Mouse (Mus musculus) ES-Bruce4 (cell line): ENCODE data around the gene Sergef. TPM values are rescaled to one million over a fixed set of nuclear protein-coding genes. Genes with fewer than 3 reads are reported as not detected.

Experiments used
- H3K27ac ChIP-seq: 2 replicates; pipeline ENCODE4 v1.5.1; 2012; ENCODE audit warnings: low read length, inconsistent platforms; ENCODE audit not compliant: insufficient read depth
- H3K27me3 ChIP-seq: 2 replicates; pipeline ENCODE4 v1.6.1; 2012; ENCODE audit warnings: mild to moderate bottlenecking, low read length, inconsistent platforms; ENCODE audit not compliant: control insufficient read depth, poor library complexity, insufficient read depth, severe bottlenecking
- H3K36me3 ChIP-seq: 2 replicates; pipeline ENCODE4 v1.6.1; 2012; ENCODE audit warnings: inconsistent platforms, mild to moderate bottlenecking, low read length, moderate library complexity; ENCODE audit not compliant: control insufficient read depth, poor library complexity, insufficient read depth, severe bottlenecking
- H3K4me1 ChIP-seq: one replicate; pipeline ENCODE4 v1.8.1; 2011; ENCODE audit warnings: low read length; ENCODE audit not compliant: control insufficient read depth, insufficient read depth
- H3K4me3 ChIP-seq: 2 replicates; pipeline ENCODE4 v1.5.1; 2011; ENCODE audit warnings: low read depth, mild to moderate bottlenecking, low read length
- H3K9ac ChIP-seq: 2 replicates; pipeline ENCODE4 v1.6.1; 2012; ENCODE audit warnings: low read depth, mild to moderate bottlenecking, inconsistent platforms; ENCODE audit not compliant: poor library complexity, severe bottlenecking
- H3K9me3 ChIP-seq: replicated peaks from 2 replicates; pipeline ENCODE4 v1.6.1; 2012; ENCODE audit warnings: mild to moderate bottlenecking, low read length, inconsistent platforms; ENCODE audit not compliant: control insufficient read depth, poor library complexity, insufficient read depth, severe bottlenecking
- CTCF ChIP-seq: IDR thresholded peaks from one replicate; pipeline ENCODE4 v1.8.1; 2011; ENCODE audit warnings: low read depth, low read length
- EP300 ChIP-seq: IDR thresholded peaks from 2 replicates; pipeline ENCODE4 v1.6.1; 2011; ENCODE audit warnings: low read depth, low read length; ENCODE audit not compliant: insufficient read depth
- POLR2A ChIP-seq: IDR thresholded peaks from one replicate; pipeline ENCODE4 v1.8.1; 2011; ENCODE audit warnings: low read length; ENCODE audit not compliant: insufficient read depth
- polyA plus RNA-seq: library from polyadenylated mRNA; stranded (reverse); fragments of >200 nt; gene quantifications from 2 replicates; pipeline ENCODE4 v1.2.4, GENCODE M21; 2011; ENCODE audit warnings: low read depth; ENCODE audit not compliant: missing spikeins, insufficient read depth, insufficient read length

Sergef gene
- polyA plus RNA-seq, 1 experiment, result 5.8 TPM

DNA sequence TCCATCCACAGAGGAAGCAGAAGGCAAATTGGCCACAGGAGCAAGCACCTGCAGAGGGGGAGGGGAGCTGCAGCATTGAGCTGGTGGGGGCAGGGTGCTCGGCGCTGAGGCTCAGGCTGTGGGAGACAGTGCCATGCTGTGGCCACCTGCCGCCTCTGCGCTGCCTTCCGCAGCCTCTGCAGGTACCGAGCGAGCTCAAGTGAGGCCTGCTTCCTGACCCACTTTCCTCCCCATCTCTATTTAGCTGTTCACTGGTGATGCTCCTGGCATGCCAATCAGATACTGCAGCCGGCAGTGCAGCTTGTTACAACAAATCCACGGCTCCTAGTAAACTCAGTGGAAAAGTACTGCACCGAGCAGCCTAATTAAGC, 104.2 kb downstream of the Sergef start:
- H3K4me1 ChIP-seq, result no peaks in the 10 kb centered on the region
- H3K4me3 ChIP-seq, result no peak overlapping the region
- H3K27ac ChIP-seq, result no peak overlapping the region
- H3K36me3 ChIP-seq, result no peaks in the 10 kb centered on the region
- H3K9me3 ChIP-seq, result no peaks in the 10 kb centered on the region
- TF ChIP-seq EP300 (no peak), CTCF (peak; percentile 60), POLR2A (no peak)
- H3K27me3 ChIP-seq, result no peaks in the 10 kb centered on the region
- no peak overlapping the region for H3K9ac ChIP-seq

DNA sequence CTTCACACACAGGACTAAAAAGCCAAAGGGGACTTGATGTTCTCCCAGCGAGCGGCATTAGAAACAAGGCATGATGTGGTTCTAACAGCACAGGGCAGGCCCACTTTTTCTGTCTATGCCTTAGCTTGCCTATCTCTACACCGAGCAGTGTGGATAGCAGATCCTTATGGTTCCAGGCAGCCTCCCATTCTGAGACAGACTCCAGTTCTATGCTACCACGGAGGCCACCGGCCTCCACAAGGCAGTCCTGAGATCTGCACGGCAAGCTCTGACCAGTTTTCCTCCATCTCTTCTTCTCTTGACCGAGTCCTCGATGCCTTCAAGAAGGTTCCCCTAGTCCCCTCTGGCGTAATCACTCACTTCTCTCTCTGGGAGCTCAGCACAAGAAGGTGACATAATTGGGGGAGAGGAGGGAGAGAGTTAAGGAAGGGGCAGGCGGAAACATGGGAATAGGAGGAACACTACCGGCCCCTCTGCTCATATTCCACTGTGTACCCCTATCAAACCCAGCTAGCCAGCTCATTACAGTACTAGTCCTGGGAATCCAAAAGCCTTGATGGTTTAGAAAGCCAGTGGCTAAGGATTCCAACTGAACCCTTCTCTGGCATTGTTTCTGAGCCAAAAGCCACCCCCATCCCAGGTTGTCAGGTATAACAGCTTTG, 104.7 kb downstream of the Sergef start:
- H3K9ac ChIP-seq, result no peak overlapping the region
- H3K4me1 ChIP-seq, result no peaks in the 10 kb centered on the region
- H3K27me3 ChIP-seq, result no peaks in the 10 kb centered on the region
- H3K9me3 ChIP-seq, result no peaks in the 10 kb centered on the region
- no peak overlapping the region for H3K27ac ChIP-seq
- no peak overlapping the region for H3K4me3 ChIP-seq
- TF ChIP-seq POLR2A (no peak), CTCF (no peak), EP300 (no peak)
- H3K36me3 ChIP-seq, result no peaks in the 10 kb centered on the region

DNA sequence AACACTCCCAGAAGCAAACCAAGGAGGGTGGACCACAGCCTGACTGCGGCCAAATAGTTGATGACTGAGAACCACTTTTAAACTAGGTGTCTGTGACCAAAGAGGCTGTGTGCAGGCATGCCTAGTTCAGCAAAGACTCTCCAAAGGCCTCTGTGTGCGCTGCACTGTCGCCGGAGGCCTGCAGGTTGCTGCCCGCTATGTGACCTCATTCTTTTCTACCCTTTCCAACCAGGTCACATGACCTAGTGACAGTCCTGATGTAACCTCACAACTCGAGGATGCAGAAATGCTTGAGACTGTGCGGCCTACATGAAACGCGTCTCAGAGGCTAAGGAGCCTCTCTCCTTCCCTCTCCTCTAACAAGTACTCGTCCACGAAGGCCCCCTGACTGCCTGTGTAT, 106.1 kb downstream of the Sergef start:
- Histone ChIP-seq H3K9ac (no peak overlapping the region), H3K36me3 (no peaks in the 10 kb centered on the region), H3K4me1 (no peaks in the 10 kb centered on the region), H3K27ac (no peak overlapping the region), H3K4me3 (no peak overlapping the region), H3K9me3 (no peaks in the 10 kb centered on the region), H3K27me3 (no peaks in the 10 kb centered on the region)
- TF ChIP-seq CTCF, result no peak
- no peak for TF ChIP-seq POLR2A
- TF ChIP-seq EP300, result no peak

DNA sequence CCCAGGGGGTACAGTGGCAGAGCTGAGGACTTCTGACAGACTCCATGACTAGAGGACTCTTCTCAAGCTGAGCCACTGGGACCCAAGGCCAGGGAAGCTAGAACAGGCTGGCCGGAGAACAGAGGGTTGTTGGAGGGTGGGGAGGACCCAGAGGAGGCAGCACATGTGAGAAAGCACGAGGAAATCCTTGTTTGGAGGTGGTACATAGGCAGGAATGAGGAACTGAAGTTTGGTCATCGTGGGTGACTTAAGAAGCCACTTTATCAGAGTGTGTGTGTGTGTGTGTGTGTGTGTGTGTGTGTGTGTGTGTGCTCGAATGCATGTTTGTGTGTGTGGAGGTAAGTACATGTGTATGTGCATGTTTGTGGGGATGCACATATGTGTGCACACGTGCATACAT, 108.3 kb downstream of the Sergef start:
- TF ChIP-seq EP300 (no peak), POLR2A (no peak), CTCF (no peak)
- Histone ChIP-seq H3K27ac (no peak overlapping the region), H3K27me3 (no peaks in the 10 kb centered on the region), H3K9ac (no peak overlapping the region), H3K9me3 (no peaks in the 10 kb centered on the region), H3K4me1 (no peaks in the 10 kb centered on the region), H3K4me3 (no peak overlapping the region), H3K36me3 (no peaks in the 10 kb centered on the region)

DNA sequence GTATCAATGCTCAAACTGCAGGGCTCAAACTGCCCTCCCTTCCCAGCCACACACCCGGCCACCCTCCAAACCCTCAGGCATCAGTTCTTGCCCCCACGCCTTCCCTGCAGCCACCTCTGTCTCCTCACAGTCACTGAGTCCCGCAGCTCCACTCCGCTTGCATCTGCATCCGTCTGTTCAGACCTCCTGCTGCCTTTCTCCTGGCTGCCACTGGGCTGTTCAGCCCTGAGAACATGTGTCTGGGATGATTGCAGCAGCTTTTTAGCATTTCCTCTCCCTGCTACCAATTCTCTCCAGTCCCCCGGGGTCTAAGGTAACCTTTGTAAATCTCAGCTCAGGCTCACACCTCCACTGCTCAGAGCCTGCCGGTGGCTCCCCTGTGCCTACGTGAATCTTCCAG, 109.7 kb downstream of the Sergef start:
- Histone ChIP-seq H3K27ac (no peak overlapping the region), H3K9ac (no peak overlapping the region), H3K27me3 (no peaks in the 10 kb centered on the region), H3K9me3 (no peaks in the 10 kb centered on the region), H3K36me3 (no peaks in the 10 kb centered on the region), H3K4me3 (no peak overlapping the region), H3K4me1 (no peaks in the 10 kb centered on the region)
- TF ChIP-seq EP300 (no peak), CTCF (no peak), POLR2A (no peak)

DNA sequence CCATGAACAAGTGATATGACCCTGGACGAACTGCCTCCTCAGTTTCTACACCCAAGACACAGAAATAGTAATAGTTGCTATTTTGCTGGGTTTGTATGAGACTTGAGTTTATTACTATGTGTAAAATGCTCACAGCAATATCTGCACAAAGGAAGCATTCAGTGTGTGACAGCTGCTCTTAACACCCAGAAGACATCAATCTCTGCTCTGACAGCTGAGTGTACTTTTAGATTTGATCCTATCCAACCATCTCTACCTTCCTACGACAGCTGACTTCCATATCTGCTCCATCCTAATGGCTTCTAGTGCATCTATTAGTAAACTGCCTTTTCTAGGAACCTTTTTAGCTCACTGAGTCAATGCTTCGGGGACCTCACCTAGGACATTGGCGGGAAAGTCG, 110.3 kb downstream of the Sergef start:
- Histone ChIP-seq H3K4me3 (no peak overlapping the region), H3K27me3 (no peaks in the 10 kb centered on the region), H3K9me3 (no peaks in the 10 kb centered on the region), H3K27ac (no peak overlapping the region), H3K4me1 (no peaks in the 10 kb centered on the region), H3K9ac (no peak overlapping the region), H3K36me3 (no peaks in the 10 kb centered on the region)
- TF ChIP-seq EP300, result no peak
- no peak for TF ChIP-seq CTCF
- TF ChIP-seq POLR2A, result no peak
